Mouse (Mus musculus): ENCODE measurements at regions not wholly inside any gene's neighbourhood (a gene's known extent, or its start where the extent isn't known, plus 50 kb on each side); places are given as distances from the start of the nearest gene placed in this dataset.

- H3K9me3 ChIP-seq (replicated peaks; ENCODE audit: control insufficient read depth, low read length): no peaks in the 10 kb centered on the region
- no peaks in the 10 kb centered on the region for H3K36me3 ChIP-seq (replicated peaks; ENCODE audit: control insufficient read depth, insufficient read depth, low read length)
- 88% methylated on average over 9 of the region's 9 CpGs for WGBS
- DNase-seq (ENCODE audit: low spot score): no peak
- TF ChIP-seq EP300 (IDR thresholded peaks at IDR 0.05; ENCODE audit: low read depth) (no peak), CTCF (IDR thresholded peaks at IDR 0.05; ENCODE audit: low read depth) (no peak)
- no peak overlapping the region for H3K4me3 ChIP-seq (ENCODE audit: low read depth, low read length)
- no peak for ATAC-seq (ENCODE audit: insufficient read depth, low read depth)
- H3K4me1 ChIP-seq (ENCODE audit: control insufficient read depth, insufficient read depth): no peaks in the 10 kb centered on the region
- no peak overlapping the region for H3K27ac ChIP-seq (ENCODE audit: low read depth)
- no peak overlapping the region for H3K9ac ChIP-seq (replicated peaks; ENCODE audit: low read depth, low read length)
- H3K27me3 ChIP-seq (ENCODE audit: control insufficient read depth, insufficient read depth, low read length): 0 out of 2 replicates have a peak, but pooled peaks cover 3% of the 10 kb centered on the region
- no peak overlapping the region for H3K4me2 ChIP-seq (ENCODE audit: low read depth, low read length)
These were observed 162.7 kb upstream of the Lnx1 start for GRCm38 (mm10) chr5:74865446-74865845.

DNA sequence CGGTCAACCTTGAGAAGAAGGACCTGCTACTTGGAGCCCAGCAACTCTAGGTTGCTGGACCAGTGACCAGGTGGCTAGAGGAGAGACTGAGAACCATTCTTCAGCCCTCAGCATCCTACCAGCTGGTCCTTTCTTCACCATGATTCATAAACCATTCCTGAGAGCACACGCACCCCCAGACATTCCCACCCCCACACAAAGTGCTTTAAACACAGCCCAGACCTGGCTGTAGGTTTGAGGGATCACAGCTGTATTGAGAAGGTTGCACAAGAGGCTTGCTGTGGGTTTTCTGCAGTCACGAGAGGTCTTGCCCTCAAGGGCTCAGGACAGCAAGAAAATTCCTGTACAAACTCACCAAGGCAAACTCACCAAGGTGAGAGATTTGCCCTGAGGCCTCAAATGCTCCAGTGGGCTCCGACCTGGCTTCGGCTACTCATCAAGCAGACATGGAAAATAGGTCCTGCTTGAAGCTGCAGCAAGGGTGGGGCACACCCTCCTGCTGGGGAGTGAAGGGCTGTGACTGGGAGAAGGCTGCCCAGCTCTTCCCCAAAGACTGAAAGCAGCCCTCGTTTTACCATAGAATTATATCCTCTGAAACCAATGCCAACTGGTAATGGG, 161.9 kb upstream of the Lnx1 start:
- 79% methylated on average over 6 of the region's 6 CpGs for WGBS
- no peak for ATAC-seq (ENCODE audit: insufficient read depth, low read depth)

GRCm38 (mm10) chr5:74861297-74861696, 158.6 kb upstream of the Lnx1 start:
- ATAC-seq (ENCODE audit: insufficient read depth, low read depth): no peak
- DNase-seq (ENCODE audit: low spot score): no peak

More for the DNA sequence above, 161.9 kb upstream of the Lnx1 start:
- Histone ChIP-seq H3K9ac (replicated peaks; ENCODE audit: low read depth, low read length) (no peak overlapping the region), H3K4me1 (ENCODE audit: control insufficient read depth, insufficient read depth) (no peaks in the 10 kb centered on the region), H3K9me3 (replicated peaks; ENCODE audit: control insufficient read depth, low read length) (no peaks in the 10 kb centered on the region), H3K4me2 (ENCODE audit: low read depth, low read length) (no peak overlapping the region), H3K27ac (ENCODE audit: low read depth) (no peak overlapping the region), H3K27me3 (ENCODE audit: control insufficient read depth, insufficient read depth, low read length) (0 out of 2 replicates have a peak, but pooled peaks cover 3% of the 10 kb centered on the region), H3K4me3 (ENCODE audit: low read depth, low read length) (no peak overlapping the region), H3K36me3 (replicated peaks; ENCODE audit: control insufficient read depth, insufficient read depth, low read length) (no peaks in the 10 kb centered on the region)
- TF ChIP-seq CTCF (IDR thresholded peaks at IDR 0.05; ENCODE audit: low read depth): no peak
- DNase-seq (ENCODE audit: low spot score): no peak

DNA sequence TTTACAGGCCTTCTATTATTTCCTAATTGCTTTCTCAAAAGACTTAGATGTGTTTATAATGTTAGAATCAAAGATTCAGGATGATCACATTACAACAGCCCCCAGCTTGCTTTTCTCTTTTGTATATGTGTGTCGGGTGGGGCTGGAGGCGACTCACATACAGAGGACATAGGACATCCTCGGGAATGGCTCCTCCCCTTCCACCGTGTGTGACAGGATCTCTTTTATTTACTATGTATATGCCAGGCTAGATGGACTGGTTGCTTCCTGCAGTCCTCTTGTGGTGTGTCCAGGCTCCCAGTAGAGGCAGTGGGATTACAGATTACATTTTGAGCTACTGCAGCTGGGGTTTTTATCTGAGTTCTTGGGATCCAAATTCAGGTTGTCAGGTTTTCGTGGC, 155.1 kb upstream of the Lnx1 start:
- ATAC-seq (ENCODE audit: insufficient read depth, low read depth): no peak
- H3K27me3 ChIP-seq (ENCODE audit: control insufficient read depth, insufficient read depth, low read length): no peaks in the 10 kb centered on the region
- H3K27ac ChIP-seq (ENCODE audit: low read depth): no peak overlapping the region
- TF ChIP-seq EP300 (IDR thresholded peaks at IDR 0.05; ENCODE audit: low read depth): no peak
- TF ChIP-seq CTCF (IDR thresholded peaks at IDR 0.05; ENCODE audit: low read depth): no peak
- H3K4me1 ChIP-seq (ENCODE audit: control insufficient read depth, insufficient read depth): no peaks in the 10 kb centered on the region
- H3K4me2 ChIP-seq (ENCODE audit: low read depth, low read length): no peak overlapping the region
- WGBS: 57% methylated on average over 5 of the region's 5 CpGs
- no peaks in the 10 kb centered on the region for H3K36me3 ChIP-seq (replicated peaks; ENCODE audit: control insufficient read depth, insufficient read depth, low read length)
- no peak overlapping the region for H3K9ac ChIP-seq (replicated peaks; ENCODE audit: low read depth, low read length)
- H3K9me3 ChIP-seq (replicated peaks; ENCODE audit: control insufficient read depth, low read length): no peaks in the 10 kb centered on the region
- no peak for DNase-seq (ENCODE audit: low spot score)
- H3K4me3 ChIP-seq (ENCODE audit: low read depth, low read length): no peak overlapping the region

More at GRCm38 (mm10) chr5:74861297-74861696, 158.6 kb upstream of the Lnx1 start:
- TF ChIP-seq CTCF (IDR thresholded peaks at IDR 0.05; ENCODE audit: low read depth) (no peak), EP300 (IDR thresholded peaks at IDR 0.05; ENCODE audit: low read depth) (no peak)
- no peak overlapping the region for H3K4me2 ChIP-seq (ENCODE audit: low read depth, low read length)
- H3K27me3 ChIP-seq (ENCODE audit: control insufficient read depth, insufficient read depth, low read length): 0 out of 2 replicates have a peak, but pooled peaks cover 3% of the 10 kb centered on the region
- no peaks in the 10 kb centered on the region for H3K4me1 ChIP-seq (ENCODE audit: control insufficient read depth, insufficient read depth)
- H3K27ac ChIP-seq (ENCODE audit: low read depth): no peak overlapping the region
- 33% methylated on average over 2 of the region's 2 CpGs for WGBS
- H3K36me3 ChIP-seq (replicated peaks; ENCODE audit: control insufficient read depth, insufficient read depth, low read length): no peaks in the 10 kb centered on the region
- H3K9ac ChIP-seq (replicated peaks; ENCODE audit: low read depth, low read length): no peak overlapping the region
- H3K4me3 ChIP-seq (ENCODE audit: low read depth, low read length): no peak overlapping the region
- no peaks in the 10 kb centered on the region for H3K9me3 ChIP-seq (replicated peaks; ENCODE audit: control insufficient read depth, low read length)

GRCm38 (mm10) chr5:74857161-74857560, 154.4 kb upstream of the Lnx1 start:
- H3K9me3 ChIP-seq (replicated peaks; ENCODE audit: control insufficient read depth, low read length): no peaks in the 10 kb centered on the region
- H3K36me3 ChIP-seq (replicated peaks; ENCODE audit: control insufficient read depth, insufficient read depth, low read length): no peaks in the 10 kb centered on the region
- no peak overlapping the region for H3K4me3 ChIP-seq (ENCODE audit: low read depth, low read length)
- no peak overlapping the region for H3K4me2 ChIP-seq (ENCODE audit: low read depth, low read length)
- TF ChIP-seq CTCF (IDR thresholded peaks at IDR 0.05; ENCODE audit: low read depth) (no peak), EP300 (IDR thresholded peaks at IDR 0.05; ENCODE audit: low read depth) (no peak)
- DNase-seq (ENCODE audit: low spot score) (no peak), ATAC-seq (ENCODE audit: insufficient read depth, low read depth) (no peak)
- no peaks in the 10 kb centered on the region for H3K4me1 ChIP-seq (ENCODE audit: control insufficient read depth, insufficient read depth)
- 79% methylated on average over 11 of the region's 11 CpGs for WGBS
- no peak overlapping the region for H3K27ac ChIP-seq (ENCODE audit: low read depth)
- H3K27me3 ChIP-seq (ENCODE audit: control insufficient read depth, insufficient read depth, low read length): no peaks in the 10 kb centered on the region
- no peak overlapping the region for H3K9ac ChIP-seq (replicated peaks; ENCODE audit: low read depth, low read length)

DNA sequence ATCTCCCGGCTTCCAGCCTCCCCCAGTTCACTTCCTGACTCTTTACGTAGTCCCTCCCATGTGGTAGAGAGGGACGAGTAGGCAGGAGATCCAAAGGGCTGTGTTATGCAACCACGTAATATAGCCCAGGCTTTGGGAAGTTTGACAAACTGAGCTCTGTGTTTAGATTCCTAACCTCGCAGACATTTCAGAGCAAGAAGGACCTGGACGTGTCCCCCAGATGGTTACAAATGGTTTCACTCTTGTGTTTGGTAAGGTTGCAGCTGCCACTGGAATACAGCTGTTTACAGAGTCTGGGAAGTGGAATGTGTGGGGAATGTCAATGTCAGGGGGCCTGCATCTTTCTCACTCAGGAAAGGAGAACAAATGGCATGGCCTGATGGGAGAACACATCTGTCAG, 145.1 kb upstream of the Lnx1 start:
- Histone ChIP-seq H3K4me1 (ENCODE audit: control insufficient read depth, insufficient read depth) (no peaks in the 10 kb centered on the region), H3K9me3 (replicated peaks; ENCODE audit: control insufficient read depth, low read length) (no peaks in the 10 kb centered on the region), H3K36me3 (replicated peaks; ENCODE audit: control insufficient read depth, insufficient read depth, low read length) (no peaks in the 10 kb centered on the region), H3K4me2 (ENCODE audit: low read depth, low read length) (no peak overlapping the region), H3K27me3 (ENCODE audit: control insufficient read depth, insufficient read depth, low read length) (no peaks in the 10 kb centered on the region), H3K9ac (replicated peaks; ENCODE audit: low read depth, low read length) (no peak overlapping the region), H3K4me3 (ENCODE audit: low read depth, low read length) (no peak overlapping the region), H3K27ac (ENCODE audit: low read depth) (no peak overlapping the region)
- ATAC-seq (ENCODE audit: insufficient read depth, low read depth) (no peak), DNase-seq (ENCODE audit: low spot score) (no peak)
- 59% methylated on average over 6 of the region's 6 CpGs for WGBS
- TF ChIP-seq EP300 (IDR thresholded peaks at IDR 0.05; ENCODE audit: low read depth) (no peak), CTCF (IDR thresholded peaks at IDR 0.05; ENCODE audit: low read depth) (no peak)

Data from heart, postnatal 0 days (tissue).